Mouse (Mus musculus) heart, adult 8-10 months (tissue): ENCODE measurements around the gene Ttll11. TPM values are rescaled to one million over a fixed set of nuclear protein-coding genes. Genes with fewer than 3 reads are reported as not detected.

Experiments
- DNase-seq: peaks from one replicate; pipeline ENCODE4 v3.0.0; 2022; ENCODE audit warnings: low spot score
- total RNA-seq, 4 experiments: library from RNA; stranded (reverse); gene quantifications; 2 replicates each; pipeline ENCODE4 v1.2.4; 2022

Ttll11 gene
- total RNA-seq, 4 experiments from 2014 or later = 1.5 to 2.7 (median 1.8) TPM

GRCm38 (mm10) chr2:35899712-35900111, 80.0 kb downstream of the Ttll11 start:
- no peak for DNase-seq

- no peak for DNase-seq
Observed at GRCm38 (mm10) chr2:35899135-35899474, 80.6 kb downstream of the Ttll11 start.

GRCm38 (mm10) chr2:35898425-35899134, 81.1 kb downstream of the Ttll11 start:
- peak; percentile 63 for DNase-seq

- DNase-seq = no peak
Observed at GRCm38 (mm10) chr2:35897125-35897524, 82.6 kb downstream of the Ttll11 start.

- no peak for DNase-seq
Observed at GRCm38 (mm10) chr2:35894512-35894911, 85.2 kb downstream of the Ttll11 start.

- DNase-seq = no peak
Observed at GRCm38 (mm10) chr2:35890635-35891034, 89.1 kb downstream of the Ttll11 start.

- no peak for DNase-seq
Observed at GRCm38 (mm10) chr2:35889776-35890175, 89.9 kb downstream of the Ttll11 start.

GRCm38 (mm10) chr2:35884296-35884695, 95.4 kb downstream of the Ttll11 start:
- DNase-seq = no peak

- DNase-seq = no peak
Observed at GRCm38 (mm10) chr2:35882336-35882987, 97.3 kb downstream of the Ttll11 start.

- DNase-seq = no peak
Observed at GRCm38 (mm10) chr2:35881896-35882295, 97.8 kb downstream of the Ttll11 start.

- DNase-seq = peak; percentile 21
Observed at GRCm38 (mm10) chr2:35880362-35880761, 99.4 kb downstream of the Ttll11 start.

GRCm38 (mm10) chr2:35879887-35880286, 99.8 kb downstream of the Ttll11 start:
- DNase-seq = no peak

GRCm38 (mm10) chr2:35878506-35878905, 101.2 kb downstream of the Ttll11 start:
- no peak for DNase-seq

GRCm38 (mm10) chr2:35875572-35875971, 104.1 kb downstream of the Ttll11 start:
- no peak for DNase-seq

GRCm38 (mm10) chr2:35874421-35874820, 105.3 kb downstream of the Ttll11 start:
- no peak for DNase-seq

GRCm38 (mm10) chr2:35869165-35869564, 110.5 kb downstream of the Ttll11 start:
- DNase-seq = no peak

GRCm38 (mm10) chr2:35863284-35863683, 116.4 kb downstream of the Ttll11 start:
- no peak for DNase-seq

- no peak for DNase-seq
Observed at GRCm38 (mm10) chr2:35861185-35861584, 118.5 kb downstream of the Ttll11 start.

GRCm38 (mm10) chr2:35860394-35860744, 119.3 kb downstream of the Ttll11 start:
- DNase-seq = no peak

- DNase-seq = no peak
Observed at GRCm38 (mm10) chr2:35859708-35860393, 119.9 kb downstream of the Ttll11 start.

- no peak for DNase-seq
Observed at GRCm38 (mm10) chr2:35858281-35858680, 121.4 kb downstream of the Ttll11 start.

- DNase-seq = no peak
Observed at GRCm38 (mm10) chr2:35856901-35857300, 122.8 kb downstream of the Ttll11 start.

GRCm38 (mm10) chr2:35854877-35855276, 124.8 kb downstream of the Ttll11 start:
- DNase-seq = no peak
